Mouse (Mus musculus) neutrophil, adult 5-6 weeks (primary cell): ENCODE data around the gene Pola1. TPM values are rescaled to one million over a fixed set of nuclear protein-coding genes. Genes with fewer than 3 reads are reported as not detected.

Experiments used
- ATAC-seq: fragments of 151-379, 151-347 bp; 2 replicates; pipeline ENCODE4 v1.8.0; 2017; ENCODE audit warnings: mild to moderate bottlenecking, moderate TSS enrichment; ENCODE audit not compliant: insufficient number of reproducible peaks, poor library complexity, low FRiP score, severe bottlenecking; ENCODE audit errors: extremely low read depth
- total RNA-seq: library from RNA; stranded (forward); fragments of 200-1000 nt; gene quantifications from 2 replicates; pipeline ENCODE4 v1.2.3, GENCODE M21; 2017

The Pola1 gene
- total RNA-seq, 1 experiment from 2014 or later = 10.6 TPM

GRCm38 (mm10) chrX:93297001-93297441 is 334.9 kb downstream of the Pola1 start:
- ATAC-seq = no peak

- no peak for ATAC-seq
Observed at GRCm38 (mm10) chrX:93295819-93296218, 336.1 kb downstream of the Pola1 start.

- no peak for ATAC-seq
Observed at GRCm38 (mm10) chrX:93294736-93295490, 337.0 kb downstream of the Pola1 start.

- no peak for ATAC-seq
Observed at GRCm38 (mm10) chrX:93292031-93292430, 339.9 kb downstream of the Pola1 start.

GRCm38 (mm10) chrX:93289851-93290380 is 342.0 kb downstream of the Pola1 start:
- no peak for ATAC-seq

- ATAC-seq = no peak
Observed at GRCm38 (mm10) chrX:93289076-93289475, 342.9 kb downstream of the Pola1 start.

GRCm38 (mm10) chrX:93288339-93288738 is 343.6 kb downstream of the Pola1 start:
- no peak for ATAC-seq

GRCm38 (mm10) chrX:93286291-93286893 is 345.6 kb downstream of the Pola1 start, which contains the start of gene Arx:
Gene Arx (plus strand): TSS chrX:93286445.
- ATAC-seq = no peak

GRCm38 (mm10) chrX:93285091-93285490 is 346.9 kb downstream of the Pola1 start:
- no peak for ATAC-seq

- ATAC-seq = no peak
Observed at GRCm38 (mm10) chrX:93281756-93282155, 350.2 kb downstream of the Pola1 start.

GRCm38 (mm10) chrX:93281028-93281723 is 350.8 kb downstream of the Pola1 start:
- no peak for ATAC-seq

- no peak for ATAC-seq
Observed at GRCm38 (mm10) chrX:93279940-93280339, 352.0 kb downstream of the Pola1 start.

- no peak for ATAC-seq
Observed at GRCm38 (mm10) chrX:93275689-93276088, 356.3 kb downstream of the Pola1 start.

Other genes starting within 250 kb of the Pola1 start
- gene Pcyt1b, start 22.7 kb upstream of the Pola1 start, total RNA-seq = 0.61 and 1.3 TPM in 2 replicates
- gene Pdk3, start 200.0 kb upstream of the Pola1 start, total RNA-seq = 15.8 and 16.8 TPM in 2 replicates